Mouse (Mus musculus): ENCODE results near the gene Gpr15. TPM values are rescaled to one million over a fixed set of nuclear protein-coding genes. Genes with fewer than 3 reads are reported as not detected.

Gpr15 gene
- polyA plus RNA-seq, 1 experiment: not detected

GRCm38 (mm10) chr16:58669917-58670630 is 48.8 kb downstream of the Gpr15 start, which contains the start of gene Cpox:
Gene Cpox, plus strand, starts transcription at chr16:58670292.
- H3K4me1 ChIP-seq (ENCODE audit: control insufficient read depth, insufficient read depth, low read length): peaks cover 5% of the 10 kb centered on the region; the same call in 1 of the 2 replicates
- peak within 1 kb of the TSS; percentile 84 for H3K4me3 ChIP-seq (ENCODE audit: insufficient read depth, low read depth, low read length)
- WGBS: under 1% methylated on average over 51 of the region's 51 CpGs
- H3K27ac ChIP-seq (ENCODE audit: insufficient read depth, low read depth, low read length): peak within 1 kb of the TSS; percentile 43; the same call in 1 of the 2 replicates
- TF ChIP-seq CTCF (IDR thresholded peaks at IDR 0.05; ENCODE audit: insufficient read depth, low read depth, low read length) (peak; percentile 44; the same call in 1 of the 2 replicates), POLR2A (IDR thresholded peaks at IDR 0.05; ENCODE audit: insufficient read depth, low read depth, low read length) (no peak; the same call in 1 of the 2 replicates)

- Histone ChIP-seq H3K4me1 (ENCODE audit: control insufficient read depth, insufficient read depth, low read length) (peaks cover 5% of the 10 kb centered on the region; the same call in 1 of the 2 replicates), H3K4me3 (ENCODE audit: insufficient read depth, low read depth, low read length) (no peak overlapping the region), H3K27ac (ENCODE audit: insufficient read depth, low read depth, low read length) (no peak overlapping the region)
- 30% methylated on average over 5 of the region's 5 CpGs for WGBS
- TF ChIP-seq CTCF (IDR thresholded peaks at IDR 0.05; ENCODE audit: insufficient read depth, low read depth, low read length): no peak
- TF ChIP-seq POLR2A (IDR thresholded peaks at IDR 0.05; ENCODE audit: insufficient read depth, low read depth, low read length): no peak
Measured at GRCm38 (mm10) chr16:58669264-58669663, 49.6 kb downstream of the Gpr15 start.

- peaks cover 5% of the 10 kb centered on the region; the same call in 1 of the 2 replicates for H3K4me1 ChIP-seq (ENCODE audit: control insufficient read depth, insufficient read depth, low read length)
- 78% methylated on average over 3 of the region's 3 CpGs for WGBS
- no peak for TF ChIP-seq POLR2A (IDR thresholded peaks at IDR 0.05; ENCODE audit: insufficient read depth, low read depth, low read length)
- no peak for TF ChIP-seq CTCF (IDR thresholded peaks at IDR 0.05; ENCODE audit: insufficient read depth, low read depth, low read length)
- H3K4me3 ChIP-seq (ENCODE audit: insufficient read depth, low read depth, low read length): no peak overlapping the region
- H3K27ac ChIP-seq (ENCODE audit: insufficient read depth, low read depth, low read length): no peak overlapping the region
Measured at GRCm38 (mm10) chr16:58668586-58668985, 50.3 kb downstream of the Gpr15 start.

Other genes starting within 250 kb of the Gpr15 start
- not detected in 2 replicates for gene St3gal6, start 194.8 kb downstream of the Gpr15 start, polyA plus RNA-seq (2012; ENCODE audit: insufficient read depth, insufficient read length, low replicate concordance, missing spikeins)
- gene Gm813, start 102.1 kb downstream of the Gpr15 start, polyA plus RNA-seq (2012; ENCODE audit: insufficient read depth, insufficient read length, low replicate concordance, missing spikeins): not detected in 2 replicates
- gene E330017A01Rik, start 80.3 kb downstream of the Gpr15 start, polyA plus RNA-seq (2012; ENCODE audit: insufficient read depth, insufficient read length, low replicate concordance, missing spikeins): not detected in 2 replicates
- not detected in 2 replicates for gene Cpox, start 48.8 kb downstream of the Gpr15 start, polyA plus RNA-seq (2012; ENCODE audit: insufficient read depth, insufficient read length, low replicate concordance, missing spikeins)
- not detected in 2 replicates for gene Cldnd1, start 8.8 kb upstream of the Gpr15 start, polyA plus RNA-seq (2012; ENCODE audit: insufficient read depth, insufficient read length, low replicate concordance, missing spikeins)
- not detected in 2 replicates for gene Olfr172, start 44.1 kb upstream of the Gpr15 start, polyA plus RNA-seq (2012; ENCODE audit: insufficient read depth, insufficient read length, low replicate concordance, missing spikeins)
- not detected in 2 replicates for gene Olfr173, start 81.2 kb upstream of the Gpr15 start, polyA plus RNA-seq (2012; ENCODE audit: insufficient read depth, insufficient read length, low replicate concordance, missing spikeins)
- gene Olfr175-ps1, start 107.7 kb upstream of the Gpr15 start, polyA plus RNA-seq (2012; ENCODE audit: insufficient read depth, insufficient read length, low replicate concordance, missing spikeins): not detected in 2 replicates
- gene Olfr177, start 155.7 kb upstream of the Gpr15 start, polyA plus RNA-seq (2012; ENCODE audit: insufficient read depth, insufficient read length, low replicate concordance, missing spikeins): not detected in 2 replicates
- not detected in 2 replicates for gene Olfr178, start 173.0 kb upstream of the Gpr15 start, polyA plus RNA-seq (2012; ENCODE audit: insufficient read depth, insufficient read length, low replicate concordance, missing spikeins)
- gene Olfr181, start 209.7 kb upstream of the Gpr15 start, polyA plus RNA-seq (2012; ENCODE audit: insufficient read depth, insufficient read length, low replicate concordance, missing spikeins): not detected in 2 replicates
- not detected in 2 replicates for gene Olfr180, start 210.3 kb upstream of the Gpr15 start, polyA plus RNA-seq (2012; ENCODE audit: insufficient read depth, insufficient read length, low replicate concordance, missing spikeins)

All from olfactory bulb, adult 2 months (tissue).